Mouse (Mus musculus): Measurements from ENCODE around the gene Sap30bp.

DNA sequence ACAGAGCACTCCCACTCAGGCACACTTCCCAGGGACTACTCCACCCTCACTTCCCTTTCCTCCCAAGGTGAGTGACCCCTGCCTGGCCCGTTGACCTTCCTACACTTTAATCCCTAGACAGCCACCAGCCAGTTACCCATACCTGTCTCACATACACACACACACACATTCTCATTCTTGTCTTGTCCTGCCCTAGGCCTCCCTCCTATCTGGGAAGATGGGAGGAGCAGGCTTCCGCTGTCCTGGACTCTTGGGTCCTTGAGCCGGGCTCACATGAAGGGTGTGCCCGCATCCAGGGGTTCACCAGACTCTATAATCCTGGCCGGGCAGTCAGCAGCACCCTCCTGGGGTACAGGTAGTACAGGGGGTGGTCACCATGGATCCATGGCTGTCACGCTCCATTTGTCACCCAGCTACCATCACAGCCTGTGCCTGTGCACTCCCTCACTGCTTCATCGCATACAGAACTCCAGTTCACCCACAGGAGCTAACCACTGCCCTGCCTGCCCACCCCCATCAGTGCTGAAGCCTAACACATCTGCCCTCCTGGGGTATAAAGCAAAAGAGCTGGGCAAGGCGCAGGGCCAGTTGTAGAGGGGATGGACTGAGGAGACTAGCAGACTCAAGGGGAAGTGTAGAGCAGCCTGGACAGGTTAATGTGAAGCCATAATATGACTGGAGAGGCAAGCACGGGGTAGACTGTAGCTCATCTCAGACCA lies 72.8 kb downstream of the Sap30bp start:
- TF ChIP-seq CTCF (IDR thresholded peaks at IDR 0.05; ENCODE audit: low read depth, low read length) (no peak), POLR2A (IDR thresholded peaks at IDR 0.05; ENCODE audit: borderline replicate concordance, low read depth, low read length) (no peak)
